Mouse (Mus musculus) cerebral cortex, adult 2 months (tissue): ENCODE results near the gene Vsig10.

ENCODE experiments used
- WGBS: fragments of 180-500 bp; shearing (Covaris S2); methylation state at CpG from one replicate; pipeline ENCODE4 v1.1.7; 2018; 5-methylcytosine and 5-hydroxymethylcytosine counted together

Vsig10 gene

GRCm38 (mm10) chr5:117355648-117356303 lies 36.9 kb downstream of the Vsig10 start:
- 46% methylated on average over 14 of the region's 14 CpGs for WGBS

- WGBS, result under 1% methylated on average over 23 of the region's 24 CpGs
Observed at GRCm38 (mm10) chr5:117356365-117357128, 37.7 kb downstream of the Vsig10 start.

- under 1% methylated on average over 39 of the region's 54 CpGs for WGBS
Observed at GRCm38 (mm10) chr5:117357129-117357477, 38.2 kb downstream of the Vsig10 start, which contains the start of gene Wsb2. Wsb2 (plus strand) TSS chr5:117357304.

- WGBS, result under 1% methylated on average over 49 of the region's 49 CpGs
Observed at GRCm38 (mm10) chr5:117357478-117358247, 38.8 kb downstream of the Vsig10 start.

- WGBS, result 4% methylated on average over 6 of the region's 6 CpGs
Observed at GRCm38 (mm10) chr5:117358248-117358630, 39.4 kb downstream of the Vsig10 start.

- WGBS, result 19% methylated on average over 11 of the region's 11 CpGs
Observed at GRCm38 (mm10) chr5:117358725-117359124, 39.8 kb downstream of the Vsig10 start.

GRCm38 (mm10) chr5:117359497-117360227 lies 40.8 kb downstream of the Vsig10 start:
- 39% methylated on average over 7 of the region's 7 CpGs for WGBS

GRCm38 (mm10) chr5:117360228-117360515 lies 41.3 kb downstream of the Vsig10 start:
- 46% methylated on average over 13 of the region's 13 CpGs for WGBS

- 24% methylated on average over 13 of the region's 13 CpGs for WGBS
Observed at GRCm38 (mm10) chr5:117360631-117361541, 42.0 kb downstream of the Vsig10 start.

GRCm38 (mm10) chr5:117361590-117361989 lies 42.7 kb downstream of the Vsig10 start:
- WGBS, result 50% methylated on average over 4 of the region's 4 CpGs

GRCm38 (mm10) chr5:117363066-117363782 lies 44.3 kb downstream of the Vsig10 start:
- WGBS, result 46% methylated on average over 15 of the region's 15 CpGs

- 57% methylated on average over 3 of the region's 3 CpGs for WGBS
Observed at GRCm38 (mm10) chr5:117364821-117365220, 45.9 kb downstream of the Vsig10 start.

GRCm38 (mm10) chr5:117365904-117366561 lies 47.1 kb downstream of the Vsig10 start:
- 86% methylated on average over 13 of the region's 13 CpGs for WGBS

GRCm38 (mm10) chr5:117367206-117367605 lies 48.3 kb downstream of the Vsig10 start:
- WGBS, result 75% methylated on average over 8 of the region's 8 CpGs

GRCm38 (mm10) chr5:117370592-117370991 lies 51.7 kb downstream of the Vsig10 start:
- 58% methylated on average over 10 of the region's 10 CpGs for WGBS

GRCm38 (mm10) chr5:117373418-117373817 lies 54.5 kb downstream of the Vsig10 start:
- WGBS, result 90% methylated on average over 9 of the region's 9 CpGs

- WGBS, result 55% methylated on average over 7 of the region's 7 CpGs
Observed at GRCm38 (mm10) chr5:117374372-117375049, 55.6 kb downstream of the Vsig10 start.

GRCm38 (mm10) chr5:117376331-117376761 lies 57.5 kb downstream of the Vsig10 start:
- 44% methylated on average over 11 of the region's 11 CpGs for WGBS

GRCm38 (mm10) chr5:117377731-117378130 lies 58.8 kb downstream of the Vsig10 start:
- 74% methylated on average over 14 of the region's 14 CpGs for WGBS
